Mouse (Mus musculus): ENCODE data around the gene Aebp1. TPM values are rescaled to one million over a fixed set of nuclear protein-coding genes. Genes with fewer than 3 reads are reported as not detected.
A peak's percentile ranks its signal among the peaks of the same experiment; 100 is the strongest.

Aebp1 gene
- polyA plus RNA-seq, 1 experiment from 2014 or later: 19.0 TPM

DNA sequence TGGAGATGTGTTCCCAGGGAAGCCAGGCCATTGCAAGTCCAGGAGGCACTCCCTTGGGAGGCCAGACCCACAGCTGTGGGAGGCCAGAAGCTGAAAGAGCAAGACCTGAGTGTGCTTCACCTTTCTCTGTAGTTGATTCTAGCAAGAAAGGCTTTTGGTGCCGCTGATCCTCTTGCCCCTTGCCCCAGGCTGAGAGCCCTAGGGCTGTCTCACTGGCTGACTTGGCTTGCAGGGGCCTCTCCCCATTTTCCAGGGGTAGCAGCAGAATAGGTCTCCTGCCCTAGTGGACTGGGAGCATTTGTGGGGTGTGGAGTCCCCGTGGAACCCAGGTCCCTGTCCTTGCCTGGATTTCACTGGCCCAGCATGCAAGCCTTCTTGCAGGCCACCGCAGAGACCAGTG lies 39.6 kb downstream of the Aebp1 start:
- WGBS: 26% methylated on average over 3 of the region's 3 CpGs
- H3K4me3 ChIP-seq: peak overlapping the region; percentile 29; the same call in 1 of the 2 replicates

DNA sequence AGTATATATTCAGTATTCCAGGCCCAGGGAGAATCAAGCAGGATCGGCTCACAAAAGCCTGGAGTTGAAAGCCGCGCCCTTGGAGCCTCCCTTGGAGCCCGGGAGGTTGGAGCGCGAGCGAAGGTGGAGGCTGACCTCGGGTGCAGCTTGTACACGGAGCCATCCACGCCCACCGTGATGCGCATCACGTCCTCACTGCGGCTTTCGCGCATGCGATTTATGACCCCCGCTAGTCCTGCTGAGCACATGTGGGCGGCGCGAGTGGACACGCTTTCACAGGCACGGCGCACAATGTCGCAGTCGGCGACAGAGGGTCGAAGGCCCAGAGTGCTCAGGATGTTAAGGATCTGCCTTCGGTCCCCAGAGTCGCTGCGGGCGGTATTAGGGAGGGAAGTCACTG lies 40.2 kb downstream of the Aebp1 start:
- 1% methylated on average over 32 of the region's 32 CpGs for WGBS
- ATAC-seq (ENCODE audit: low FRiP score, low read depth): peak; percentile 85
- Histone ChIP-seq H3K27ac (no peak overlapping the region), H3K9ac (peak overlapping the region; percentile 49), H3K27me3 (replicated peaks) (peaks cover 4% of the 10 kb centered on the region; the same call in 1 of the 2 replicates), H3K4me1 (peaks cover 32% of the 10 kb centered on the region), H3K9me3 (no peaks in the 10 kb centered on the region), H3K4me2 (replicated peaks) (peak overlapping the region; percentile 68), H3K36me3 (no peaks in the 10 kb centered on the region), H3K4me3 (peak overlapping the region; percentile 29)

More for the DNA sequence above, 39.6 kb downstream of the Aebp1 start:
- Histone ChIP-seq H3K4me1 (peaks cover 34% of the 10 kb centered on the region), H3K27me3 (replicated peaks) (peaks cover 4% of the 10 kb centered on the region; the same call in 1 of the 2 replicates), H3K4me2 (replicated peaks) (peak overlapping the region; percentile 68), H3K9me3 (no peaks in the 10 kb centered on the region), H3K36me3 (no peaks in the 10 kb centered on the region), H3K27ac (no peak overlapping the region), H3K9ac (peak overlapping the region; percentile 49)
- peak; percentile 11; the same call in 1 of the 2 replicates for ATAC-seq (ENCODE audit: low FRiP score, low read depth)

DNA sequence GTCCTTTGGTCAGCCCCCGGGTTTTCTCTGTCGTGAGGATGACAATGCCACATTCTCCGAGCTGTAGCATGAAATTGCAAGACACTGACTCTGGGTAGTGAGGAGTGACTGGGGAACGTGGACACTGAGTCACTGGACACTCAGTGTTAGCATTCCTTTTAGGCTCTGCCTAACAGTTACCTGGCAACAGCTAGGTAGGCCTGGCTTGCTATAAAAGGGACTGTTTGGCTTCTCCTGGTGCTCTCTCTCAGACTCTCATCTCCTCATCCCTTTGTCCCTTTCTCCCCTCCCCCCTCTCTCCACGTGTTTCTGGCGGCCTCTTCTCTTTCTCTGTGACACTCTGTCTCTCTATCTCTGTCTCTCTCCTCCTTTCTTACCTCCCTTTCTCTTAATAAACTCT lies 40.6 kb downstream of the Aebp1 start:
- H3K9me3 ChIP-seq: no peaks in the 10 kb centered on the region
- H3K27ac ChIP-seq: no peak overlapping the region
- ATAC-seq (ENCODE audit: low FRiP score, low read depth): peak; percentile 39; the same call in 1 of the 2 replicates
- H3K27me3 ChIP-seq (replicated peaks): peaks cover 4% of the 10 kb centered on the region; the same call in 1 of the 2 replicates
- no peaks in the 10 kb centered on the region for H3K36me3 ChIP-seq
- H3K4me1 ChIP-seq: peaks cover 28% of the 10 kb centered on the region
- H3K4me2 ChIP-seq (replicated peaks): peak overlapping the region; percentile 68
- 3% methylated on average over 6 of the region's 6 CpGs for WGBS
- H3K4me3 ChIP-seq: peak overlapping the region; percentile 29; the same call in 1 of the 2 replicates
- H3K9ac ChIP-seq: peak overlapping the region; percentile 49

DNA sequence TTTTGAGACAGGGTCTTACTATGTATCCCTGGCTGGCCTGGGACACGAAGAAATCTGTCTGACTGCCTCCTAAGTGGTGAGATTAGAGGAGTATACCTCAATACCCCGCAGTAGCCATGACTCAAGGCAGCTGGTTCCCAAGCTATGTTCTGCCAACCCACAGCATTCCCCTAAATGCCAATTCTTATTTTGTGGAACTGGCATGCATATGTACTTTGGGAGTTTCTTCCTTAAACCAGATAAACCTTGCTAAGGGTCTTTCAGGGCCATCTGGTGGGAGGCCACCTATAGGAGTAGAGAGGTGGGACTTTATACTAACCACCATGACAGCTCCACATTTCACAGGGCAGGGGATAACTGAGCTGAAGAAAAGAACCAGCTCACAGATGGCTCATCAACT lies 42.1 kb downstream of the Aebp1 start:
- no peaks in the 10 kb centered on the region for H3K36me3 ChIP-seq
- 85% methylated on average over 2 of the region's 2 CpGs for WGBS
- H3K9ac ChIP-seq: no peak overlapping the region
- no peaks in the 10 kb centered on the region for H3K9me3 ChIP-seq
- H3K27ac ChIP-seq: no peak overlapping the region
- no peak for ATAC-seq (ENCODE audit: low FRiP score, low read depth)
- peaks cover 22% of the 10 kb centered on the region for H3K4me1 ChIP-seq
- H3K4me3 ChIP-seq: no peak overlapping the region
- no peak overlapping the region for H3K4me2 ChIP-seq (replicated peaks)
- peaks cover 3% of the 10 kb centered on the region; the same call in 1 of the 2 replicates for H3K27me3 ChIP-seq (replicated peaks)

DNA sequence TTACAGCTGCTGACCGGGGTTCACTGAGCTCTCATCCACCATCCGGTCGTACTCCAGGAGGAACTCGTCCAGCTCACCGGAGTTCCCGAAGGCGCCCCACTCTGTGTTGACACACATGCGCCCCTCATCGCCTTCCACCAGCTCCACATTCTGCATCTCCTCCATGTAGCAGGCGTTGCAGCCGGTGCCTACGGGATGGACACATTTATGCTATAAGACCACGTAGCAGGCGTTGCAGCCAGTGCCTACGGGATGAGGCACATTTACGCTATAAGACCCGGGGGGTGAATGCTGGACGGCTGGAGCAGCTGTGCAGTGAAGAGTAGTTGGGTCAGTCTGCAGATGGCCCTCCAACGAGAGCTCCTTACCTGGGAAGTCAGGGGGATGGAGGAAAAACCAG lies 42.6 kb downstream of the Aebp1 start:
- no peak for ATAC-seq (ENCODE audit: low FRiP score, low read depth)
- Histone ChIP-seq H3K36me3 (no peaks in the 10 kb centered on the region), H3K9ac (no peak overlapping the region), H3K4me3 (no peak overlapping the region), H3K9me3 (no peaks in the 10 kb centered on the region), H3K4me1 (peaks cover 22% of the 10 kb centered on the region), H3K4me2 (replicated peaks) (no peak overlapping the region), H3K27ac (no peak overlapping the region), H3K27me3 (replicated peaks) (no peaks in the 10 kb centered on the region)
- WGBS: 80% methylated on average over 19 of the region's 19 CpGs

DNA sequence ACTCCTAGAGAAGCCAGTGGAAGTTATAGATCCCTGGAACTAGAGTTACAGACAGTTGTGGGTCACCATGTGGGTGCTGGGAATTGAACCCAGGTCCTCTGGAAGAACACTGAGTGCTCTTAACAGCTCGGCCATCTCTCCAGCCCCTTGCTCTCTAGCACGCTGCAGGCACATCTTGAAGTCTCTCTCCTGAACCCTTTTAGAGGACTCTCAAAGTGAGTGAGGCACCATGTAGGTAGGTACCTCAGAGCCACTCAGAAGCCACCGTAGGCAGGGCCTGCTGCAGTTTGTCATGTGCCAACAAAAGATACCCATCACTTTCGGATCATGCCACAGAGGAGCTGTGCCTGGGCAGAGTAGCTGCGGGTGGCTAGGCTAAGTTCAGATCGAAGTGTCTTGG lies 43.1 kb downstream of the Aebp1 start:
- no peak overlapping the region for H3K4me2 ChIP-seq (replicated peaks)
- no peak overlapping the region for H3K9ac ChIP-seq
- ATAC-seq (ENCODE audit: low FRiP score, low read depth): no peak
- H3K27me3 ChIP-seq (replicated peaks): no peaks in the 10 kb centered on the region
- 95% methylated on average over 6 of the region's 6 CpGs for WGBS
- H3K27ac ChIP-seq: no peak overlapping the region
- peaks cover 22% of the 10 kb centered on the region for H3K4me1 ChIP-seq
- no peaks in the 10 kb centered on the region for H3K9me3 ChIP-seq
- no peaks in the 10 kb centered on the region for H3K36me3 ChIP-seq
- no peak overlapping the region for H3K4me3 ChIP-seq

DNA sequence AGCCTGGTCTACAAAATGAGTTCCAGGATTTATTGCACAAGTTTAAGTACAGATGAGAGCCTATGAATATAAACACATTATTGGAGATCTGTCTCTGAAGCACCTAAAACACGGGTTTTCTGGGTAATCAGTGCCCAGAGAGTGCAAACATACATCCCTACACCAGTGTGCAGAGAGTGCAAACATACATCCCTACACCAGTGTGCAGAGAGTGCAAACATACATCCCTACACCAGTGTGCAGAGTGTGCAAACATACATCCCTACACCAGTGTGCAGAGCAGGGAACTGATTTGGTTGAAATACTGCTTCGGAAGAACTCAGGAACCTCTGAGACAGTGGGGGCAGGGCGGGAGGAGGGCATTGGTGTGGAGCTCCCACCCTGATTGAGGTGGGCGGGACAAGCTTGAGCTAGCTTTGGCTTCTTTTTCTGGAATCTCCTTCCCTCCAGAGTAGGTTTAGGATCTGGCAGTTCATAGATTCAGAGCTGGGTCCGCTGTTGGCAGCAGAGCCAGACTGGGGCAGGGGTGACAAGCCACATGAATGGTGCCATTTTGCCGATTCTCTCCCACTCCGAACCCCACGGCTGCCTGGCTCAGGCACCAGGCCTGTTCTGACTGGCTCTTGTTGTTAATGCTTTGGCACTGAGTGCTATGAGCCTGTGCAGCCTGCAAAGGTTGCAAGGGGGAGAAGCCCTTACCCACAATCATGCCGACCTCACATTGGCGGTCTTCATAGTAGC lies 44.2 kb downstream of the Aebp1 start:
- Histone ChIP-seq H3K4me3 (no peak overlapping the region), H3K27me3 (replicated peaks) (no peaks in the 10 kb centered on the region), H3K9me3 (no peaks in the 10 kb centered on the region), H3K9ac (no peak overlapping the region), H3K27ac (no peak overlapping the region), H3K4me1 (peaks cover 20% of the 10 kb centered on the region), H3K4me2 (replicated peaks) (no peak overlapping the region), H3K36me3 (no peaks in the 10 kb centered on the region)
- ATAC-seq (ENCODE audit: low FRiP score, low read depth): no peak
- WGBS: 85% methylated on average over 10 of the region's 10 CpGs

DNA sequence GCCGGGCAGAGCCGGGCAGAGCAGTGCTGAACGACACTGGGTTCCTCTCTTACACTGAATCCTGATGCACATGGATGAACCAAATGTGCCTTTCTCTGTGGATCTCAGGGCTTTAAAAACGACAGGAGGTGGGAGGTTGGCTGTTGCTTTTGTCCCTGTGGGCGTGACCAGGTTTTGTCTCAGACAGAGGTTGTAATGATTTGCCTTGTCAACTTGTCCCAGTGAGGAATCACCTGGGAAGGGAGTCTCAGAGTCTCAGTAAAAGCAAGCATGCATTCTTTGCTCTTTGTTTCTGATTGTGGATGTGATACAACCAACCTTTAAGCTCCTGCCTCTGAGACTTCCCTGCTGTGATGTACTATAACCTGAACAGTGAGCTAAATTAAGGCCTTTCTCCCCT lies 45.3 kb downstream of the Aebp1 start:
- no peak for ATAC-seq (ENCODE audit: low FRiP score, low read depth)
- no peak overlapping the region for H3K4me3 ChIP-seq
- WGBS: 25% methylated on average over 5 of the region's 5 CpGs
- no peak overlapping the region for H3K9ac ChIP-seq
- H3K36me3 ChIP-seq: no peaks in the 10 kb centered on the region
- peaks cover 9% of the 10 kb centered on the region; the same call in 1 of the 2 replicates for H3K4me1 ChIP-seq
- H3K27me3 ChIP-seq (replicated peaks): no peaks in the 10 kb centered on the region
- H3K27ac ChIP-seq: no peak overlapping the region
- H3K4me2 ChIP-seq (replicated peaks): no peak overlapping the region
- no peaks in the 10 kb centered on the region for H3K9me3 ChIP-seq

DNA sequence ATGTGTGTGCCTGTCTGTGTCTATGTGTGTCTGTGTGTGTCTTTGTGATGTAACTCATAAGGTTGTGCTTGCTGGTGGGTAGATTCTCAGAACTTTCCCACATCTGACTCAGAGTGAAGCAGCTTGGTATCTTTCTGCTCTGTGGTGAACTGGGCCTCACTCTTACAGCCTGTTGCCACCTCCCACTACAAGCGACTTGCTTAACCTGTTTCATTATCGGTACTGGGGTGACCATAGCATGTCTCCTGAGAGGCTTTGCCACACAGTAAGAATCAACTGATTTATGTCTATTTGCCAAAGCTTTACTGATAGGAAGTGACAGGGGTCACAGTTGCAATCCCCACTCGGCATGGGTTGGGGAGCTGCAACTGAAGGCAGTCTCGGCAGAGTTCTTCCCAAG lies 46.9 kb downstream of the Aebp1 start:
- Histone ChIP-seq H3K4me2 (replicated peaks) (no peak overlapping the region), H3K27ac (no peak overlapping the region), H3K9ac (no peak overlapping the region), H3K4me3 (no peak overlapping the region), H3K9me3 (no peaks in the 10 kb centered on the region), H3K4me1 (no peaks in the 10 kb centered on the region), H3K36me3 (no peaks in the 10 kb centered on the region), H3K27me3 (replicated peaks) (no peaks in the 10 kb centered on the region)
- no peak for ATAC-seq (ENCODE audit: low FRiP score, low read depth)
- 86% methylated on average over 4 of the region's 4 CpGs for WGBS

DNA sequence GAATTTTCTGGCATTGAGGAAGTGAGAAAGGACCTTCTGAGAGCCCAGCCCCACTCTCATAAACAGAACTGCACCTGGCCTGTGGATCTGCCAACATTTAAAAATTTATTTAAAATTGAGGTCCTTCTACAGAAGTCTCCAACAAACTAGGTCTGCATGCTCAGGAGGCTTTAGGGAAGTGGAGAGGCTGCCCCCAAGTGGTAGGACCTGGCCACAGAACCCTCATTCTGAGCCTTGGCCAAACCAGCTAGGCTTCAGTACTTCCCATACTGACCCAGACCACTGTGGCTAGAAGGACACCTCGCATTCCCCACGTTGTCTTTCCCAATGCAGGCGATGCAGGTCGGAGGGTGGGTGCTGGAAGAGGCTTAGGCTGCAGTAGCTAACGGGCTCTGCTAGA lies 50.9 kb downstream of the Aebp1 start:
- H3K4me1 ChIP-seq: no peaks in the 10 kb centered on the region
- no peak; the same call in 1 of the 2 replicates for ATAC-seq (ENCODE audit: low FRiP score, low read depth)
- no peak overlapping the region for H3K27ac ChIP-seq
- 33% methylated on average over 5 of the region's 5 CpGs for WGBS
- H3K36me3 ChIP-seq: no peaks in the 10 kb centered on the region
- no peaks in the 10 kb centered on the region for H3K9me3 ChIP-seq
- H3K9ac ChIP-seq: no peak overlapping the region
- no peak overlapping the region for H3K4me2 ChIP-seq (replicated peaks)
- no peaks in the 10 kb centered on the region for H3K27me3 ChIP-seq (replicated peaks)
- H3K4me3 ChIP-seq: no peak overlapping the region

DNA sequence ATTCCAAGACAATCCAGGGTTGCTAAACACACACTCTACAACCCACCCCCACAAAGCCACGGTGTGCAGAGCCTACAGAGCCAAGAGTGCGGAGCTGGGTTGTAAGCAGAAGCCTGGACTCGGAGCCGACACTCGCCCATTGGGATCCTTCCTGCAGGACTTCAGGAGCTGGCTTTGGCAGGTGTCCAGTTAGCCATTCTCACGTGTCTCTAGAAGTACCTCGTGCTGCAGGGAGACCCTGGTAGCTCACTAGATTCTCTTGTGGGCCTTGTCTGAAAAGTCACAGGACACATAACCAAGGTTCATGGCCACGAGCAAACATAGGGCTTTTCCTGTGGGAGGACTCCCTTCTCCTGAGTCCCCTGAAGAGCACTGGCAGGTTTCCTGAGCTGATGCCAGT lies 51.5 kb downstream of the Aebp1 start:
- H3K9ac ChIP-seq: no peak overlapping the region
- H3K9me3 ChIP-seq: no peaks in the 10 kb centered on the region
- H3K27me3 ChIP-seq (replicated peaks): no peaks in the 10 kb centered on the region
- no peaks in the 10 kb centered on the region for H3K4me1 ChIP-seq
- H3K36me3 ChIP-seq: no peaks in the 10 kb centered on the region
- no peak for ATAC-seq (ENCODE audit: low FRiP score, low read depth)
- 71% methylated on average over 8 of the region's 8 CpGs for WGBS
- H3K4me2 ChIP-seq (replicated peaks): no peak overlapping the region
- no peak overlapping the region for H3K27ac ChIP-seq
- no peak overlapping the region for H3K4me3 ChIP-seq

DNA sequence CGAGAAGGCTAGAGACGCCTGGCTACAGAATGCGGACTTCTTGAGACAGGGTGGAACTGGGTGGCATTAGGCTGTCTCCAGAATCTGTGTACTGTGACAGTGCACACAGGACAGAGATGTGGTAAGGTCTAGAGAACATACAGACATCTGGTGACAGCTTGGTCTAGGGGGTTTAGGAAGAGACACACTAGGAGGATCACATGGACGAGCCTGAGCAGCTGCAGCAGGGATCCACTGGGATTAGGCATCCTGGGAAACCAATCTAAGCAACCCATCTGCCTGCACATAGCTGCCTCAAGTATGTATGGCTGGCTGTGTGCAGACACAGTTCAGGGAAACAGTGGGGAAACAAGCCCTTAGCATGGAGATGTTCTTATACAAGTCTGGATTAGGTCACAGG lies 52.2 kb downstream of the Aebp1 start:
- no peaks in the 10 kb centered on the region for H3K4me1 ChIP-seq
- H3K27ac ChIP-seq: no peak overlapping the region
- H3K36me3 ChIP-seq: no peaks in the 10 kb centered on the region
- no peak overlapping the region for H3K4me3 ChIP-seq
- WGBS: 82% methylated on average over 4 of the region's 4 CpGs
- H3K27me3 ChIP-seq (replicated peaks): no peaks in the 10 kb centered on the region
- H3K9me3 ChIP-seq: no peaks in the 10 kb centered on the region
- no peak overlapping the region for H3K4me2 ChIP-seq (replicated peaks)
- no peak for ATAC-seq (ENCODE audit: low FRiP score, low read depth)
- H3K9ac ChIP-seq: no peak overlapping the region

DNA sequence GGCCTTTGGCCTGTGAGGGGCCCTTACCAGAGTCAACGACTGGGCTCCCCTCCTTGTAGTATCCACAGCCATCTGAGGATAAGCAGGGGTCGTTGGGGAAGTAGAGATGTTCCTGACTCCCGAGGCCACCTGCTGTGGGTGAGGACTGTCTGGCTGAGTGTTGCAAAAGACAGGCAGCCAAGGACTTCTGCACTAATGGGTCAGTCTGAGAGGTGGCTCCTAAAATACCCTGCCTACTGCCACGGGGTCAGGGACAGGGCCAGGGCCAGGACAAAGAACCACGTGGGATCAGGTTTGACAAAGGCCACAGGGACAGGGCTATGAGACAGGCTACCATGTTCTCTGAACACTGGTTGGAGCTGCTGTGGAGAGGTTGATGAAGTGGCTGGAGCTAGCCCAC lies 53.2 kb downstream of the Aebp1 start:
- H3K27ac ChIP-seq: no peak overlapping the region
- 56% methylated on average over 5 of the region's 5 CpGs for WGBS
- ATAC-seq (ENCODE audit: low FRiP score, low read depth): no peak
- no peak overlapping the region for H3K4me3 ChIP-seq
- H3K4me1 ChIP-seq: no peaks in the 10 kb centered on the region
- no peaks in the 10 kb centered on the region for H3K9me3 ChIP-seq
- H3K9ac ChIP-seq: no peak overlapping the region
- no peaks in the 10 kb centered on the region for H3K36me3 ChIP-seq
- H3K27me3 ChIP-seq (replicated peaks): no peaks in the 10 kb centered on the region
- H3K4me2 ChIP-seq (replicated peaks): no peak overlapping the region
